Mouse (Mus musculus): ENCODE data around the gene Uaca.

GRCm38 (mm10) chr9:60773713-60774112, 20.6 kb upstream of the Uaca start:
- TF ChIP-seq GATA1 (IDR thresholded peaks at IDR 0.05; ENCODE audit: borderline replicate concordance, low read length) (no peak), GATA2 (IDR thresholded peaks at IDR 0.05; ENCODE audit: borderline replicate concordance, low read depth, low read length) (no peak), CTCF (IDR thresholded peaks at IDR 0.05; ENCODE audit: low read depth, low read length) (no peak), POLR2AphosphoS5 (IDR thresholded peaks at IDR 0.05; ENCODE audit: insufficient replicate concordance, low read depth, low read length) (no peak), TAL1 (conservative IDR thresholded peaks at IDR 0.05; ENCODE audit: low read depth, low read length) (no peak)
